In the genomic region with DNA sequence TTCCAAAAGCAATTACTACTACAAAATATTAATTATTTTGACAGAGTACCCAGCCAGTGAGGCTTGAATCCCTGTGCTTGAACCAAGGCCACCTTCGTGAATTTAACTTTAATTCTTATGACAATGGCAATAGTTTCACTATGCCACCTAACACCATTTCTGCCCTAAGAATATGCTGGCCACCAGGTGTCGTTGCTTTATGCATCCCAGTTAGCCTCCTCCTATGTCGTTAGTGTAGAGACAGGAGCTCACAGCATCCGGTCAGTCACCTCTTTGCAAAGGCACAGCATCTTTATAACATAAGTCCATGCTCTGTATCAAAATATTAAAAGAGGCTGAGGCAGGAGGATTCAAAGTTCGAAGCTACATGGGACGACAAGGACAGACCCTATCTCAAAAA, we compare ENCODE assay signal across 12 mouse cellular contexts.
DNase-seq lines count a peak whose midpoint lies in the region; ATAC-seq and TF ChIP-seq lines count a peak whose summit lies in the region.
"Had no signal": no experiment of that assay in that cellular context is flagged by ENCODE, and none has a peak within 500 bp of the region (broad histone marks: within the 10 kb centered on the region; RNA-seq: fewer than 3 reads in every experiment).

No protein-coding gene starts in this region.

- no peaks in the 10 kb centered on the region for H3K9me3 ChIP-seq in hindbrain, postnatal 0 days (ENCODE audit: low read length)
- H3K9me3 ChIP-seq in hindbrain, embryonic 12.5 days (replicated peaks) = no peaks in the 10 kb centered on the region
- no peaks in the 10 kb centered on the region for H3K9me3 ChIP-seq in lung, postnatal 0 days (ENCODE audit: low read length)
- H3K9me3 ChIP-seq: kidney, embryonic 15.5 days; midbrain, embryonic 15.5 days; stomach, embryonic 15.5 days had no signal

- peak; percentile 13 for DNase-seq in CD4-positive, CD25-positive, alpha-beta regulatory T cell, adult 2 months (ENCODE audit: low read depth, low spot score)
- DNase-seq in hindbrain, postnatal 0 days (ENCODE audit: low spot score) = no peak
- no peak for DNase-seq in lung, postnatal 0 days (ENCODE audit: low spot score)
- no peak for DNase-seq in lung, adult 2 months
- DNase-seq in left cerebral cortex, postnatal 10 days (ENCODE audit: extremely low spot score in 1 of 2, low spot score in 2 of 2) = no peak
- no peak for DNase-seq in left cerebral cortex, adult 9 months (ENCODE audit: low spot score in 2 of 2)

- no peak for TF ChIP-seq POLR2A in lung, adult 2 months (IDR thresholded peaks at IDR 0.05; ENCODE audit: borderline replicate concordance, extremely low read depth, low read depth, low read length)

- no peaks in the 10 kb centered on the region for H3K36me3 ChIP-seq in hindbrain, postnatal 0 days (ENCODE audit: insufficient read depth, low read length)
- H3K36me3 ChIP-seq in hindbrain, embryonic 12.5 days = no peaks in the 10 kb centered on the region
- no peaks in the 10 kb centered on the region for H3K36me3 ChIP-seq in lung, postnatal 0 days (ENCODE audit: insufficient read depth, low read length)
- H3K36me3 ChIP-seq: kidney, embryonic 15.5 days; midbrain, embryonic 15.5 days; stomach, embryonic 15.5 days had no signal

- intact Hi-C loops in left cerebral cortex, postnatal 10 days (cut with DNase I) = loop anchor here (2.0 kb wide), 1 partner anchor 217 kb away; no protein-coding TSS in a partner anchor

- TF ChIP-seq CTCF in hindbrain, postnatal 0 days (IDR thresholded peaks at IDR 0.05; ENCODE audit: low read depth) = peak; percentile 5; the same call in 1 of the 2 replicates
- peak; percentile 31; the same call in 1 of the 2 replicates for TF ChIP-seq CTCF in lung, postnatal 0 days (IDR thresholded peaks at IDR 0.05)
- TF ChIP-seq CTCF in lung, adult 2 months (IDR thresholded peaks at IDR 0.05; ENCODE audit: insufficient read depth, low read length) = no peak

- H3K27ac ChIP-seq in hindbrain, postnatal 0 days = no peak overlapping the region
- no peak overlapping the region for H3K27ac ChIP-seq in hindbrain, embryonic 12.5 days
- no peak overlapping the region for H3K27ac ChIP-seq in lung, postnatal 0 days (ENCODE audit: low read length)
- H3K27ac ChIP-seq: kidney, embryonic 15.5 days; midbrain, embryonic 15.5 days; stomach, embryonic 15.5 days had no signal

- H3K4me2 ChIP-seq in hindbrain, postnatal 0 days (ENCODE audit: low read depth, low read length) = no peak overlapping the region
- no peak overlapping the region for H3K4me2 ChIP-seq in hindbrain, embryonic 12.5 days (replicated peaks)
- H3K4me2 ChIP-seq in lung, postnatal 0 days (replicated peaks; ENCODE audit: low read depth, low read length) = no peak overlapping the region
- H3K4me2 ChIP-seq: kidney, embryonic 15.5 days; midbrain, embryonic 15.5 days; stomach, embryonic 15.5 days had no signal

- peaks cover 5% of the 10 kb centered on the region; the same call in 1 of the 2 replicates for H3K4me1 ChIP-seq in hindbrain, postnatal 0 days (ENCODE audit: insufficient read depth, low read length)
- peaks cover 21% of the 10 kb centered on the region for H3K4me1 ChIP-seq in hindbrain, embryonic 12.5 days
- 0 out of 2 replicates have a peak, but pooled peaks cover 3% of the 10 kb centered on the region for H3K4me1 ChIP-seq in lung, postnatal 0 days (ENCODE audit: insufficient read depth, low read depth, low read length)
- peaks cover 4% of the 10 kb centered on the region for H3K4me1 ChIP-seq in lung, adult 2 months (ENCODE audit: control insufficient read depth, insufficient read depth, low read length)

- no peaks in the 10 kb centered on the region for H3K27me3 ChIP-seq in hindbrain, postnatal 0 days (ENCODE audit: insufficient read depth, low read length)
- no peaks in the 10 kb centered on the region for H3K27me3 ChIP-seq in hindbrain, embryonic 12.5 days
- H3K27me3 ChIP-seq in lung, postnatal 0 days (replicated peaks; ENCODE audit: insufficient read depth, low read length) = no peaks in the 10 kb centered on the region
- H3K27me3 ChIP-seq: kidney, embryonic 15.5 days; midbrain, embryonic 15.5 days; stomach, embryonic 15.5 days had no signal

- WGBS in hindbrain, postnatal 0 days = 77% methylated on average over 6 of the region's 6 CpGs
- WGBS in hindbrain, embryonic 12.5 days = 85% methylated on average over 6 of the region's 6 CpGs
- WGBS in lung, postnatal 0 days = 81% methylated on average over 6 of the region's 6 CpGs
- WGBS in lung, adult 2 months = 82% methylated on average over 6 of the region's 6 CpGs

- no peak overlapping the region for H3K4me3 ChIP-seq in hindbrain, postnatal 0 days (ENCODE audit: low read length)
- H3K4me3 ChIP-seq in hindbrain, embryonic 12.5 days = no peak overlapping the region
- no peak overlapping the region for H3K4me3 ChIP-seq in lung, postnatal 0 days (ENCODE audit: low read depth, low read length)
- no peak overlapping the region for H3K4me3 ChIP-seq in lung, adult 2 months (replicated peaks; ENCODE audit: extremely low read depth, low read depth, low read length)
- H3K4me3 ChIP-seq: erythroblast, embryonic 14.5 days; kidney, embryonic 15.5 days; midbrain, embryonic 15.5 days; stomach, embryonic 15.5 days had no signal

- TF ChIP-seq EP300 in lung, postnatal 0 days (IDR thresholded peaks at IDR 0.05) = no peak

- no peak overlapping the region for H3K9ac ChIP-seq in hindbrain, postnatal 0 days (replicated peaks; ENCODE audit: low read length)
- no peak overlapping the region for H3K9ac ChIP-seq in hindbrain, embryonic 12.5 days
- no peak overlapping the region for H3K9ac ChIP-seq in lung, postnatal 0 days (replicated peaks; ENCODE audit: low read depth)
- H3K9ac ChIP-seq: kidney, embryonic 15.5 days; midbrain, embryonic 15.5 days; stomach, embryonic 15.5 days had no signal

- ATAC-seq in CD4-positive, CD25-positive, alpha-beta regulatory T cell, adult 4 months = no peak
- no peak for ATAC-seq in hindbrain, postnatal 0 days
- ATAC-seq in hindbrain, embryonic 12.5 days (ENCODE audit: low FRiP score) = no peak
- no peak for ATAC-seq in lung, postnatal 0 days
